Mouse (Mus musculus) mesoderm, embryonic 11.5 days (tissue): Measurements from ENCODE around the gene Ptprg.

Experiments
- DNase-seq: peaks from one replicate; pipeline ENCODE4 v3.0.0-alpha.2; 2012; ENCODE audit warnings: low read depth, low spot score

Gene Ptprg

GRCm38 (mm10) chr14:11881082-11881481 is 327.8 kb downstream of the Ptprg start:
- DNase-seq, result no peak

- no peak for DNase-seq
Measured at GRCm38 (mm10) chr14:11883142-11883921, 330.0 kb downstream of the Ptprg start.

GRCm38 (mm10) chr14:11883995-11884394 is 330.7 kb downstream of the Ptprg start:
- DNase-seq, result no peak

GRCm38 (mm10) chr14:11886417-11886816 is 333.1 kb downstream of the Ptprg start:
- no peak for DNase-seq

- no peak for DNase-seq
Measured at GRCm38 (mm10) chr14:11890890-11891289, 337.6 kb downstream of the Ptprg start.

GRCm38 (mm10) chr14:11892621-11893020 is 339.3 kb downstream of the Ptprg start:
- DNase-seq, result no peak

- no peak for DNase-seq
Measured at GRCm38 (mm10) chr14:11895486-11895885, 342.2 kb downstream of the Ptprg start.

GRCm38 (mm10) chr14:11902794-11903193 is 349.5 kb downstream of the Ptprg start:
- no peak for DNase-seq

- no peak for DNase-seq
Measured at GRCm38 (mm10) chr14:11906130-11906675, 352.9 kb downstream of the Ptprg start.

GRCm38 (mm10) chr14:11912253-11912652 is 358.9 kb downstream of the Ptprg start:
- no peak for DNase-seq

- DNase-seq, result no peak
Measured at GRCm38 (mm10) chr14:11917225-11917624, 363.9 kb downstream of the Ptprg start.

- no peak for DNase-seq
Measured at GRCm38 (mm10) chr14:11928545-11928944, 375.2 kb downstream of the Ptprg start.

- peak; percentile 9 for DNase-seq
Measured at GRCm38 (mm10) chr14:11932517-11932916, 379.2 kb downstream of the Ptprg start.

- DNase-seq, result no peak
Measured at GRCm38 (mm10) chr14:11934556-11934955, 381.2 kb downstream of the Ptprg start.

GRCm38 (mm10) chr14:11935281-11935680 is 381.9 kb downstream of the Ptprg start:
- no peak for DNase-seq

- DNase-seq, result no peak
Measured at GRCm38 (mm10) chr14:11935698-11936097, 382.4 kb downstream of the Ptprg start.

GRCm38 (mm10) chr14:11938912-11939311 is 385.6 kb downstream of the Ptprg start:
- DNase-seq, result no peak

- no peak for DNase-seq
Measured at GRCm38 (mm10) chr14:11941989-11942514, 388.7 kb downstream of the Ptprg start.

- no peak for DNase-seq
Measured at GRCm38 (mm10) chr14:11950379-11950778, 397.0 kb downstream of the Ptprg start.

GRCm38 (mm10) chr14:11955020-11955882 is 401.9 kb downstream of the Ptprg start:
- DNase-seq, result no peak

- no peak for DNase-seq
Measured at GRCm38 (mm10) chr14:11960269-11961121, 407.2 kb downstream of the Ptprg start.
